Mouse (Mus musculus) cerebellum, adult 9-11 months (tissue): ENCODE measurements at regions not wholly inside any gene's neighbourhood (a gene's known extent, or its start where the extent isn't known, plus 50 kb on each side); places are given as distances from the start of the nearest gene placed in this dataset.
A peak's percentile ranks its signal among the peaks of the same experiment; 100 is the strongest.
"Not testable (repeated sequence)": the region's sequence is repeated elsewhere in the genome, so short reads cannot be mapped to it uniquely, and the experiment has no call there.

Source experiments
- DNase-seq: peaks from one replicate; pipeline ENCODE4 v3.0.0; 2022

DNA sequence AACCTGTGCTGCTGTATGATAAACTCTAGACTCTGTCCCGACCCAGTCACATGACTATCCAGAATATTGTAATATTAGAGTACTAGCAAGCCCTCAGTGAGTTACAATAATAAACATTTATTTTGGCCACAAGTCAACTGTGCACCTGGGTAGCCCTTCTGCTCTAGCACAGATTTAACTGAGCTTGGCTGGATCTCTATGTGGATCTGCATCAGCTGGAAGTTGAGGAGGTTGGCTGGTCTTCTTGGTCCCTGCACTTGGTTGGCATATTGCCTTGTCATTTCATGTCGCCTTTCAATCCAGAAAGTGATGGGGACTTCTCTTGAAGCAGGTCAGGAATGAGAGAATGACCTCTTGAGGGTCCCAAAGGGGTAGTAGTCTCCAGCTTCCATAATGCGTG is 191.5 kb downstream of the Kctd12 start:
- no peak for DNase-seq

DNA sequence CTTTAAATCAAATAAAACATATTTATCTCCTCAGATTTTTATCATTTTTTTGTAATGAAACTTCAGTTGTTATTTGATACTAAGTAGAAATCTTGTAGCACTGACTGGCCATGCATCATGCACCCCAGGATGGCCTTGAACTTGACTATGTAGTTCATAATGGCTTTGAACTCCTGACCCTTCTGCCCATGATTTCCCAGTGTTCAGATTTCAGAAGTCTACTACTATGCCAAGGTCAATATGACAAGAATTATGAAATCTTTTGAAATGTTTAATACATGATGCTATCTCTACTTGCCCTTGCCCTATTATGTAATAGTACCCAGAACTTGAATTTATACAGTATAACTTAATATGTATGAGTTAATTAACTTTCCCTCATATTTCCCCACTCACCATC is 200.2 kb downstream of the Kctd12 start:
- no peak for DNase-seq

DNA sequence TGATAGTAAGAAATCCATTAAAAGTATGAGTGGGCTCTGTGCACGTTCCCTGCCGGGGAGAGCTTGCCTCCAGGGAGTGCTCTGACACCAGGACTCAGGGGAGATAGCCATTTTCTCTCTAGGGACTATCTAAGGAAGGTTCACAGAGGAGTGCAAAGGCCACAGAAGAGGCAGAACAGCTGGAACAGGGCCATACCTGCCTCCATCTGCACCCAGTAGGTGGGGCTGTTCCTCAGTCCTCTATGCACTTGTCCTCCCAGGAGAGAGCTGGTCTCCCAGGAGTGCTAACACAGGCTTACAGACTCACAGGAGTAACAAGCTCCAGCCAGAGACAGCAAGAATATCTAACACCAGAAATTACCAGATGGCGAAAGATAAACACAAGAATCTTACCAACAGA is 212.7 kb downstream of the Kctd12 start:
- DNase-seq, result peak; percentile 16

DNA sequence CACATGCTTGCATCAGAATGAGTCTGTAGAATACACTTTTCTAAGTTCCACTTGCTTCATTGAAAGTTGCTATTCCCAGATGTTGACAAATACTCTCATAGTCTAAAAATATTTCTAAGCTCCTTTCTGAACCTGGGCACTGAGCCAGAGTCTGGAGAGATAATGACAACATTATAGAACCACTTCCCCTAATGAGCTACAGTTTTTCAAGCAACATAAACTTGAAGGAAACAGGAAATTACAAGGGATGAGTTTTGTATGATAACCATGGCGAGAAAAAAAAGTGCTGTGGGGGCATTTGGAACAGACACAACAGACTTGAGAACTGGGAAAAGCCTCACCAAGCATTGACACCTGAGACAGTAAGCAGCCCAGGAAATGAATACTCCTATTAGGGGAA is 233.8 kb downstream of the Kctd12 start:
- DNase-seq, result no peak

DNA sequence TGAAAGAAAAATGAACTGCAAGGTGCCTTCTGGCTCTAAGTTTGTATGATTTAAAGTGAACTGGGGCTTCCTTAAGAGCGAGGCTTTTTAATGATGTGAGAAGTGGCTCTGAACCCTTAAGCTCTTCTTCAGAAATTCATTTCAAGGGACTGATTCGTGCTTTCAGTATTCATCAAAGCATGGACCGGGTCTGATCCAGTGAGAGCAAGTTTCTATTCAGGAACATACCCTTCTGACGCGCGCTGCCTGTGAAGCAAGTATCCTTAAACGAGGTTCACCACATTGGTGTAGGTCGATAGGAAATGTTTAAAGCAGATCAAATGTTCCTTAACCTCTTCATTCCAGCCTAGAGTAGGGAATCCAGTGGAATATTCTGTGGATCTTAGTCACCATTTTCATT is 240.1 kb downstream of the Kctd12 start:
- DNase-seq, result no peak

DNA sequence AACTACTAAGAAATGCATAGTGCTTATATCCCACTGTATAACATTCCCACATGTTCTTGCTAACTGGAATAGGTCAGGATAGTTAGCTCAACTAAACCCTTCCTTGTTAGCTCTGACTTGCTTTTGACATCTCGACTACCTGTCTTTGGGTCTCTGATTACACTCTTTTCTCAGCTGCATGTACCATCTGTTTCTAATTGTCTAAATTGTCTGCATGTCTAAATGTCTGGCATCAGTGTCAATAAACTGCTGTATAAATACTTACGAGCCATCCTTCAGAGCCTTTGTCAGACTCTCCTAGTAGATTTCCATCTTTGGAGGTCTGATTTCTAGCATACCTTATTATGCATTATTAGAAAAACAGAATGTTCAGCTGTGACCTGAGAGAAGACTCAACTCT is 245.8 kb downstream of the Kctd12 start:
- DNase-seq, result no peak

DNA sequence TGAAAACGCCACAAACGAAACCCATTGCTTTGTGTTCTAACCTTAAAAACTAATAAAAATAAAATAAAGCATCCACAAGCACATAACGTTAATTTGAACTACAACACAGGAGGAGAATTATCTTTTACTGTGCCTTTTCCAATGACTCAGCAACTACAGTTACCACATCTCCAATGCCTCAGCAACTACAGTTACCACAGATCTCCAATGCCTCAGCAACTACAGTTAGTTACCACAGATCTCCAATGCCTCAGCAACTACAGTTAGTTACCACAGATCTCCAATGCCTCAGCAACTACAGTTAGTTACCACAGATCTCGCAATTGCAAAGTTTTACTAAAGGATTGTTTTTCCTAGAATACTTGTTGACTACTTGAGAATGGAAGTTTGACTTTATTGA is 248.7 kb downstream of the Kctd12 start:
- DNase-seq, result not testable (repeated sequence)

DNA sequence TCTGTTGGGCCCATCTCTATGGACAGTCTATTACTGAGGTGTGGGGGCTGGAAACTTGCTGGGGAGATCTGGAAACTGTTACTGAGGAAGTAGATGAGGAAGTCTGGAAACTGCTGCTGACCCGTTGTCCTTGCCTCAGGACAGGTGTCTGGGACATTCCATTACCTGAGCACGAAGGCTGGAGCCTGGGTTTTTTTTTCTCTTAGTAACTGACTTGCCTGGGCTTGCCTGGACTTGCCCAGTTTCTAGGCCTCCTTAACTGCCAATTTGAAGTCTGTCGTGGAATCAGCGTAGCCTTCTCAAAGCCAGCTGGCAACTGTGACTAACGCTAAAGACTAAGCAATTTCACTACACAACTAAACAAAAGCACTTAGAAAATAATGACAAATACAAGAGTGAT is 250.7 kb downstream of the Kctd12 start:
- DNase-seq, result no peak

DNA sequence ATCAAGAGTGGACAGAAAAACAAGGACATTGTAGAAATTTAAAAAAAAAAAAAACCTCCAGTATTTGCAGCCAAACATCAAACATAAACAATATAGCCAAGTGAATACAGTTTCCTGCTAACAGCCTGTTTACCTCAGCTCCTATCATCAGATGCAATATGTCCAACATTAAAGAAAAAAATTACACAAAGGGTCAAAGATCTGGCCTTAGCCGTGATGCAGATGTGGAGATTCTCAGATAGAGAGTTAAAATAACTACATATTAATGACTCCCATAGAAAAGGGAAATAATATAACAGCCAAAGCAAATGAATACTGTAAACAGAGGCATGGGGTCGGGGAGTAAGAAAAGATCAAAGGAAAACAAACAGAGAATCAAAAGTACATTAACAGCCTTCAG is 259.8 kb downstream of the Kctd12 start:
- no peak for DNase-seq

DNA sequence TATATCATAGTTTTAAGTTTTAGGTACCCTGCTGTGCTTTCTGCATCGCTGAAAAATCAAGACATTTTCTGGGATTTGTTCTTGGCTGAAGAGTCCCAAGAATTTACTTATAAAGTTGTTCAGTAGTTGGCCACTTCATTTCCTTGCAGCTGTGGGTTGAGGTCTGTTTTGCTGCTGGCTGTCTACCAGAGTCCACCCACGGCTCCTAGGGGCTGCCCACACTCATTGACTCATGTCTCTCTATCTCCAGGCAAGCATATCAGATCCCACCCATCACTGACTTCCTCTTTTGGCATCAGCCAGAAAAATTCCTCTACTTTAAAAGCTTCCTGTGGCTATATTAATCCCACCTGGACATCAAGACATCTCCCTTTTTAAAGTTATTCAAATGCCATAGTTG is 263.9 kb downstream of the Kctd12 start:
- DNase-seq, result no peak

DNA sequence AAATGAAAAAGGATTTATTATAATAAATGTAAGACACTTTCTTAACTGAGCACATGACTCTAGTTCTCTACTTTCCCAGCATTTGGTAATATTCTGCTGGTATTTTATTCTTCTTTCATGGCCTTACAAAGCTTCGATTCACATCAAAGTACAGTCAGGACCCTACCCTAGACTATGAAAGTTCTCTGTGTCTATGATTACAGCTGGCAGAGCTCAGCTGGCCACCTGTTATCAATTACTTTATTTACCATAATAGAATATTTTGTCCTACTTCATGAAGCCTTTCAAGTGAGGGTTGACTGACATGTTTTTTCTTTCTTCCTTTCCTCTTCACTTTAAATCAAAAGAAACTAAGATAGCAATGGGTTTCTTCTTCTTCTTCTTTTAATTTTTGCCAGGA is 269.8 kb downstream of the Kctd12 start:
- DNase-seq, result no peak

DNA sequence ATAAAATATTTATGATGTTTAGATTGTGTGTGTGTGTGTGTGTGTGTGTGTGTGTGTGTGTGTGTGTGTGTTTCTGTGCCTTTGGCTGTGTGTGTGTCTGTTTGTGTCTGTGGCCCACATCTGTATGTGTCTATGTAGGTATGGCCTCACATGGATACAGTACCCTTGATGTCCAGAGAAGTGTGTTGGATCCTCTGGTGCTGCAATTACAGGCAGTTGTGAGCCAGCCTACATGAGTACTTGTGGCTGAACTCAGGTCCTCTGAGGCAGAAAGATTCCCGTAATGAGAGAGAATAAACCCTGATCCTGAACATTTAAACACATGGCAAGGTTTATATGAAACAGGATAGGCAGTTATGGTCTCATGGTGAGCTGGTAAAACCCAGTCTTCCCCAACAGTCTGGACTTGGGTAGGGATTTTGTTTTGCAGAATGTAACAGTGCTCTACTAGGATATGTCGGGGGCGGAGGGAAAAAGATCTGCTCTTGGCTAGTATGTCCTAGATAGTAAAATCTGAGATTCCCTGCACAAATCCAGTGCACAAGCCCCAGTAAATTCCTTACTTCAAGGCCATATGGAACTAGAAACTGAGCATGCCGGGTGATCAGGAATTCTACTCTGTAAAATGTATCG is 275.6 kb downstream of the Kctd12 start:
- no peak for DNase-seq

DNA sequence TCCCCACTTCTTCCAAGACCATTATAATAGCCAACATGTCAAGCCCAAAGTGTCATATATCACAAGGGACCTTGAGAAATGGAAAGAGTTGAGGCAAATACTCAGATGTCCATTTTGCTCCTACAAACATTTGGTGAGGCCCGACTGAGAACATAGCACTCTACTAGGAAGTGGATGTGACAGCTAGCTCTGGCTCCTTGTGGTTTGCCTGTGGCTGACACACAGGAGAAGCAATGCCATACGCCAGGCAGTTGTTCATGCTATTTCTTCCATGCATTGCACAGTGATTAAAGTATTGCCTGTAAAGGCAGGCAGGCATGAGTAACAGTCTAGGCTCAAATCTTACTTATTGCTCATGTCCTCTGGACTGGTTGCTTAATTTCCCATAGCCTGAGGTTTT is 281.3 kb downstream of the Kctd12 start:
- DNase-seq, result no peak

DNA sequence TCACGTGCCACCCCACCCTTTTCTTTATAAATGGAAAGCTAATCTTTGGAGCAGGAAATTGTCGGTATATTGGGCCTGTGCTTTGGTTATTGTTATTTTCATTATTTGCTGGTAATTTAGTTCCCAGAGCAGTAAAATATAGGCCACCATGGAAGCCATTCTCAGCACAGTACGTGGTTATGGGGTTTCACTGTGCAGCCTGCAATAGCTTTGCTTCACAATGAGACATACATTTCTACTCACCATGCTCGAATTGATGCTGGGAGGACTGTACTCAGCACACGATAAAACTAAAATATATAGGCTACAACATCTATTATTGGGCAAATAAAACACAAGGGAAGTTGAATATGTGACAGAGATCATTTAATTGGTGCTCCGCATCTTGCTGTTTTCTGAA is 282.0 kb downstream of the Kctd12 start:
- DNase-seq, result no peak

DNA sequence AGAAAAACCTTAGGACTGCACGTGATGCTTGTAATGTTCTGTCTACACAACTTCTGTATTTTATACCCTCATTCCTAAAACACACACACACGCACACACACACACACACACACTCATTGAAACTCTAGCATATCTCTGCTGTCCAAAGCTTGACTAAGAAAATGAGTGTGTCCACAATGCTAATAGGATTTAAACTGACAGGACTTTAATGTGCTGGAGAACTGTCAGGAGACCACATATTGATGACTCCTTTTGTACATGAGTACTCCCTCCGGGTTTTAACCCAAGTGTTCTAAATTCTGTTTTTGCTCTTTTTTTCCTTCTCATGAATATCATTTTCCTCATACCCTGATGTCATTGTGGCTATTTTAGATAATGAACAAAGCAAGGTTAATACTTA is 283.4 kb downstream of the Kctd12 start:
- DNase-seq, result no peak

DNA sequence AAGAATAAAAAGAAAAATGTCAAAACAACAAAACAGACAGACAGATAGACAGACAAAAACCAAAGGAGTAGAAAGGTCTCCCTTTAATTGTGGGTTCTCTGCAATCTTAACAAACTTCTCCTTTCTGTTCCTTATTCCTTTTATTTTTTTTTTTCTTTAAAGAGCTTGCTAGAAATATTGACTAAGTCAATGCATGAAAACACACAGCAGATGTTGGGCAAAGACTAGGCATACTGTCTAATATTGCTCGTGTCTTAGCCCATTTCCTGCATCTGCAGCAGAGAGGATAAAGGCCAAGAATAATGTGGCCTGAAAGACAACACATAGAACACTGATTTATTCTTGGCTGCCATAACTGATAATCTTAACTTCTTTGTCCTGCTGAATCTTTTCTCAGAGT is 295.6 kb downstream of the Kctd12 start:
- DNase-seq, result no peak

DNA sequence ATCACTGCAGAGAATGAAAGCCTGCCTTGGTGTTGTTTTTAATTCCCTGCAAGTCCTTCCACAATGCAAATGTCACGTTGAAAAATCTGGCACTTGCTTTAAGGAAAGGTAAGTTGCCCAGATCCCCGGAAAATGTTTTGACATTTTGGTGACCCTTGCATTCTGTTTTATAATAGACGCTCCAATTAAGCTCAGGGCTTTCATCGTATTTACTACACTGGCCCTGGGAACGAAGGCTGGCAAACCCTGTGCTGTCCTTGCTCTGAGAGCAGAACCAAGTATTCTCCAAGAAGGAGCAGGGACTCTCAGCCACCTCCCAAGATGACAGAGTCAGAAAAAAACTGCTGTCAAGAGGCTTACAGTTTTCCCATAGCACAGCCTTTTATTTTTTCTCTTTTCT is 305.9 kb downstream of the Kctd12 start:
- DNase-seq, result no peak

DNA sequence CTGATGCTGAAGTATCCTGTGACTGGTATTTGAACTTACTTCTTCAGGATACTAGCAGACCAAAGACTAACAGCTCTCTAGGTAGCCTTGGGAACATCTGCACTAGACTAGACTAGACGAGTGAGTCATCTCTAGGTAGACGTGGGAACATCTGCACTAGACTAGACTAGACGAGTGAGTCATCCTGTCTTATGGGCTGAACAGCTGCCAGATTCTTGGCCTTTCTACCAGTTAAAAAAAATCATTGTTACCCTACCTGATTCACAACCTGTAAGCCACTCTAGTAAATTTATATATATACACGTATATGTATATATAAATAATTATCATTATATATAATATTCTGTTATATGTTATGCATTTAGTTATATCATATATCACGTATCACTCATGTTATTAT is 307.8 kb downstream of the Kctd12 start:
- no peak for DNase-seq

DNA sequence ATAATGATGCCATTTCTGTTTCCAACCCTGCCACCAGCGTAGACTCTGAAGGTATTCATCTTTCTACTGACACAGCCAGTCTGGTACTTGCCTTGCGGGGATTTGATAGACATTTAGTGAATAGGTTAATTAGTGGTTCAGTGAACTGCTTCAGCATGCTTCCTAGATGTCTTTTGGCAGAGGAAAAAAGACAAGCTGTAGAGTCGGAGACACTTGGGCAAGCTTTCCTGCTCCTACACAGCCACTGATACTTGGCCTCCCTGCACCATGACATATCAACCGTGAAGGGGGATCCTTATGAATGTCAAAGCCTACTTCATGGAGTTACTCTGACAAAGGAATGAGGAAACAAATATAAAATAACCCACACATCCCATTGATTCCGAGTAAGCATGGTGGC is 308.7 kb downstream of the Kctd12 start:
- no peak for DNase-seq

DNA sequence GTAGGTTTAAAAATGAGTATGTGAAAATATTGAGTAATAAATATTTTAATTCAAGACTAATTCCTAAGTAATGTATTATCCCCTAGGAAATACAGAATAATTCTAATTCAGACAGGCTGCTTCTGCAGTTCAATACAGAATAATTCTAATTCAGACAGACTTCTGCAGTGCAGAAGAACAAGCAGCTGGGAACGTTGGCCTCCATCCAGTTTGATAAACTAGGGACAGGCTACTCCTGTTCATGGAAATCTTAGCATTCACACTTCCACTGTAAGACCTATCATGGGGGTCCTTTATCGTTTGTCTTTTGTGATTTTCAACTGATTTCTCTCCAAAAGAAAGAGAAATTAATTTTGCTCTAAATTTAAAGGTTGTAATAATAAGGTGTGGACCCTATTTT is 319.2 kb downstream of the Kctd12 start:
- no peak for DNase-seq

DNA sequence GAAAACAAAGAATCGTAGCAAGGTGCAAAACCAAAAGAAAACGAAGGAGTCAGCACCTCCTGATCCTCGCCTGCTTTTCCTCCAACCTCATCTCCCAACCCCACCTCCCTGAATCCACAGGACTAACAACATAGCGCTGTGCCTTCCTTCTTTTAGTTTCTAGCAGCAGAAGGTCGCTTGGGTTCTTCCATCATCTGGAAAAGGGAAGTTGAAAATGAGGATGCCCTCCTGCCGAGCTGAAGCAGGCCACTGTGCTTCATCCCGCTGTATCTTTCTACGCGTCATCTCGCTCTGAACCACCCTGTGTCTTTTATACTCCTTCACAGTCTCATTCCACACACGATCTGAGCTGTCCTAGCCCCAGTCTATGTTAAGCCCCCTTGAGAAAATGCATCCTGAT is 322.1 kb downstream of the Kctd12 start:
- DNase-seq, result no peak

DNA sequence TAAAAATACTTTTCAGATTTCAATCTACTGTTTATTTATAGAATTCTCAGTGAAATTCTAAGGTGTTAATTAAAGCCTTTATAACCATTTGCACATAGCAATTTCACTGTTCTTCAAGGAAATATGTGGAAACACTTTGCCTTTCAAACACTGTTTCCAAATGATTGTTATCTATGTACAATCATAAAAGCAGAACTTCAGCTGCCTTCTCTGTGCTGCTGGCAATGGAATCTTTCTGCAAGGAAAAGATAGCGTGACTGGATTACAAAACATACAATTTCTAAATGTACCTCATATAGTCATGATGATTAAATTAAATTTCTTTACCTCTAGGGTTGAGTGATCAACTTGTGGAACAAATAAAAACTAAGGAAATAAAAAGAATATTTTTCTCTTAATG is 326.2 kb downstream of the Kctd12 start:
- no peak for DNase-seq

DNA sequence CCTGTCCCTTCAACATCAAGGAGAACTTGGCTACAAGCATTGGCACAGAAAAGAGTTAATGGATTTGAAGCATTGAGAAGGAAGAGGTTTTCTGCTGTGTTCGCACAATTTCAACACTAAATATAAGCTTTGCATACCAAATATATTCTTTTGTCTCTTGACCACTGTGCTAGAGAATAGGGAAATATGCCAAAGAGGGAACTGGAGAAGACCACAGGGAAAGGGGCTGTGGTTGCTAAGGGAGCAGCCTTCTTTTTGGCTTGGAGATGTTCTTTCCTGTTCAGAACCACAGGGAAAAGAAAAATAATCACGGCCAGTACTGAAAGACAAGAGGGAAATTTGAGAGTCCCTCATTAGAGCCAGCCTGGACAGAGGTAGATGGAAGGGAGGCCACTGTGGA is 352.8 kb downstream of the Kctd12 start:
- DNase-seq, result peak; percentile 17

DNA sequence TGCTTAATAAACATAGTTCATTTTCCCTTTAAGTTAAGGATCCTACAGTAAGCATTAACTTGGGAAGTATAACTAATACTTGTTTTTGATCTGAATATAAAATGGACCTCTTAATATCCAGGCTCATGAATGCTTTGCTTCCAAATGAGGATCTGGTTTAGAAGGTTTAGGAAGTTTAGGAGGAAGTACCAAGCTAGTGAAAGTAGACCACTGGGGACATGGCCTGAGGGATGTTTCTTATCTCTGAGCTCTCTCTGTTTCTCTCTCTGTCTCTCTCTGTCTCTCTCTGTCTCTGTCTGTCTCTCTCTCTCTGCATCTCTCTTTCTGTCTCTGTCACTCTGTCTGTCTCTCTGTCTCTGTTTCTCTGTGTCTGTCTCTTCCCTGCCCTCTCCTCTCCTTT is 360.9 kb downstream of the Kctd12 start:
- no peak for DNase-seq

DNA sequence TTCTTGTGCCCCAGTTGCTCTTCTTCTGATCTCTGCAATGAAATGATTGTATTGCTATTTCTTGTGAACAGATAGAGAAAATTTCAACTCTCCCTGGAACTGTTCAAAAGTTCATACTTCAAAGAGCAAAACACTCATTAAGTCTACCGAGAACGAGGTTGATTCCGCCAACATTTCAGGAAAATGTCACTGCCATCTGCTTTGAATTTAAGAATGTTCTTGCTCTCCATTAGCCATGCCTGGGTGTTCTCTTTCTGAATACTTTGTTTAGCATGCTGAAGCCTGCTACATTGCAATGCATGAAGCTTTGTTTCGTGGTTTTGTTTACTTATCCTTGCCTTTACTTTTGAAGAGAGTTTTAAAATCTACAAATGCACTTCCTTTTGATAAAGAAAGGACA is 363.4 kb downstream of the Kctd12 start:
- no peak for DNase-seq
